Mouse (Mus musculus): ENCODE results near the gene Dtx3.
A peak's percentile ranks its signal among the peaks of the same experiment; 100 is the strongest.

Dtx3 gene

GRCm38 (mm10) chr10:127195328-127196129 lies at the start of gene Dtx3:
Gene Dtx3, minus strand, starts transcription at chr10:127195728.
- DNase-seq, result peak; percentile 72

GRCm38 (mm10) chr10:127238241-127238824 lies 42.8 kb upstream of the Dtx3 start:
- DNase-seq, result no peak

DNA sequence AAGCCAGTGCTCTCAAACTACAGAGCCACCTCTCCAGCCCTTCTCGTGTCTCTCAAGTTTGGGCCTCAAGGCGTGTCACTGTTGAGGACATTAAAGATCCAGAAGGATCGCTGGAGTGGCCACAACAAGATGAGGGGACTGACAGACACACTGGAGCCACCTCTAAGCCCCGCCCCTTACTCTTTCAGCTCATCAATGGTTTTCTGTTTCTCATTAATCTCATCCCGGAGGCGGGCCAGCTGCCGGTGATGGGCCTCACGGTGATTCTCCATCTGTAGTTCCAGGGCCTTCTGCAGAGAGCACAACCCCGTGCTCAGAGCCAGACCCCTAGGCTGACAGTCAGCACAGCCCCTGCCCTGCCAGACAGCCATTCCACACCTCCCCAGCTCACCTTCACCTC lies 41.0 kb upstream of the Dtx3 start:
- no peak for DNase-seq

DNA sequence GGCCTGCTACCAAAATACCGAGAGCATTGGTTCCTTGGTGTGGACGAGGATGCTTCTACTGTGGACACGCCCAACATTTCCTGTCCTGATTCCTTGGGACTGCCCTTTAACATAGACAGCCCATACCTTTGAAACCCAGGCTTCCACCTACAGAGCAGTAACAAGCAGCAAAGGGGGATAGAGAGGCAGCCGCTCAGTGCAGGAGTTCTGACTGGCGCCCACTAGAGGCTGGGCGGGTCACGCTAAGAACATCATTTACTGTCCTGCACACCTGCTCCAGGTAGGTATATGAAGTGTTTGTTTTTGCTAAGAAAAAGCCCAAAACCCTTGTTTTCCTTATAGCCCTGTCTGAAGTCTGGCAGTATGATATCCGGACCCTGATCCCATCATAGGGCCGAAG lies 37.6 kb upstream of the Dtx3 start:
- peak; percentile 70 for DNase-seq

DNA sequence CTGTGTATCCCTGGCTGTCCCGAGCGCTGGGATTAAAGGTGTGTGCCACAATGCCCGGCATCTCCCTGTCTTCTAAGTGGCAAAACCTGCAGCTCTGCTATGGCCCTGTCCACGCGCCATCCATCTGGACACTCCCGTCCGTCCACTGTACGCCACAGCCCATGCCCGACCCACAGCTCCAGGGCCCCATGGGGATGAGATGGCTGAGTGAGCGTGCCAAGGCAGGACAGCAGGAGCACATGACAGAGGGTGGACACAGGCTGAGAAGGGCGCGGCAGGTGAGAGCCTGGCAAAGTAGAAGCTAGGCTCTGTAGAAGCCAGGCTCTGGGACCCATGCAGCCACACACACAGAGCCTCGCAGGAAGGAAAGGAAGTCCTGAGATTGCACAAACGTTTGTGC lies 36.2 kb upstream of the Dtx3 start:
- no peak for DNase-seq

DNA sequence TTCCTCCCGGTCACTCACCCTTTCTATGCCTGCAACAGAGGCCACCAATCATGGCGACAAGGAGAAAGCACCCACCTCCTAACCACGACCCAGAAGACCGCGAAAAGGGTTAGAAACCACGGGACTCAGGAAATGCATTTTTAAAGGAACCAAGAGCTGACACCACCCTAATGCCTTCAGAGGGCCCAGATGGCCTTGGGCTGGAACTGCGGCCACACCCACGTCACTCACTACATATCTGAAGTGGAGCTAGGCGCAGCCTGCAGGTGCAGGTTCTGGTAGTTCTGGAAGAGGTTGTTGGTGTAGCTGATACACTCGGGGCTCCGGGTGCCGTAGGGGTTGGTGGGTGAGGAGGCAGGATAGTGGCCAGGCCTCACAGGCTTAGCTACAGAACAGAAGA lies 35.2 kb upstream of the Dtx3 start:
- peak; percentile 23 for DNase-seq

DNA sequence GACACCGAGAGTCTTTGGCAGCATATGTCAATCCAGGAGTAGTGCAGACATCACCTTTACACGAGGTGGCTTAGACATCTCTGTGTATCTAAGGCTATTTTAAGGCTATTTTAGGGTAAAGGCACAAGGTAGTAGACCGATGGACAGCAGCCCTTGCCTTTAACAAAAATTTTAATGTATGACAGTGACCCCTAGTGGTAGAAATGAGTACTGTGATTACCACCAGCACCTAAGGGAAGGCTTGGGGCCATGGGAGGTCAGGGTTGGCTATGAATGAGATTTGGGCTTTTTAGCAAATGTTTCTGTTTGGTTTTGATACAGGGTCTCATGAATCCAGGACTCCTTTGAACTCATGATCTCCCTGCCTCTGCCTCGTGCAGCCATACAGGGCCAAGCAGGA lies 33.4 kb upstream of the Dtx3 start:
- DNase-seq, result no peak

- DNase-seq, result no peak
Measured at GRCm38 (mm10) chr10:127227163-127227562, 31.6 kb upstream of the Dtx3 start.

DNA sequence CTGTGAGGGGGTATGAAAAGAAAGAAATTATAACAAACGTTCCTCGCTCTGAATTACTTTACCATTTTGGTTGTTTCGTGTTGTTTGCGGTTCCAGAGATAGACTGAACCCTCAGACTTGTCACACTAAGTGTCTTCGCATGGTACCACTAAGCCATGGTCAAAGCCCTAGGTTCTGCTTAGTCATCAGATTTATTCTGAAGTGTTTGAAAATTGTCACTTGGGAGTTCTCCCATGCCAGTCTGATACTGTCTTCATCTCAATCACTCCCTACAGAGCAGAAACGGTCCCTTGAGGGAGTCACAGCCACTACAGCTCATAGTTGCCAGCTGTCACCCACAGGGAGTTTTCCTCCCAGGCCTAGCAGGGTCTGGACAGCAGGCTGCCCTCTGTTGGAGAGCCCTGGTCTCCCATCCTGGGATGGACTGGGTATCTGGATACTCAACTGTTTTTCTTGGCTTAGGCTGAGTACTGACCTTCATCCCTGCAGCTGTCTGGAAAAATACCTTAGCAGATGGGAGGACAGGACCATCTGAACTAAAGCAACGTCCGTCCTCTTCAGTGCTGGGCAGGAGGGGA lies 30.9 kb upstream of the Dtx3 start:
- no peak for DNase-seq

- peak; percentile 32 for DNase-seq
Measured at GRCm38 (mm10) chr10:127225732-127226131, 30.2 kb upstream of the Dtx3 start.

DNA sequence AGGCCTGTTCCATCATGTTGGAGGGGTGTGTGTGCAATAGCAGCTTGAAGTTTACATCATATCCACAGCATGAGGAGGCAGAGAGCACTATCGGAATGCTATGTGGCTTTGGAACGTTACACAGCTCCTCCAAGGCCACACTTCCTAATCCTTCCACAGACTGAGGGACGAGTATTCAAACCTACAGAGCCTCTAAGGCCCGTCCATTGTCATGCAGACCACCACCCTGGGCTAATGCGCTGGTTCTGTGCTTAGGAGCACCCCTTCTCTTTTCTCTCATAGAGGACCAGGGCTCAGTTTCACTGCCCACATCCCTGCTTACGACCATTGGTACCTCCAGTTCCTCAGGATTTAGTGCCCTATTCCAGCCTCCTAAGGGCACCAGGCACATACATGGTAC lies 29.7 kb upstream of the Dtx3 start:
- DNase-seq, result no peak

GRCm38 (mm10) chr10:127218339-127218738 lies 22.8 kb upstream of the Dtx3 start:
- DNase-seq, result no peak

DNA sequence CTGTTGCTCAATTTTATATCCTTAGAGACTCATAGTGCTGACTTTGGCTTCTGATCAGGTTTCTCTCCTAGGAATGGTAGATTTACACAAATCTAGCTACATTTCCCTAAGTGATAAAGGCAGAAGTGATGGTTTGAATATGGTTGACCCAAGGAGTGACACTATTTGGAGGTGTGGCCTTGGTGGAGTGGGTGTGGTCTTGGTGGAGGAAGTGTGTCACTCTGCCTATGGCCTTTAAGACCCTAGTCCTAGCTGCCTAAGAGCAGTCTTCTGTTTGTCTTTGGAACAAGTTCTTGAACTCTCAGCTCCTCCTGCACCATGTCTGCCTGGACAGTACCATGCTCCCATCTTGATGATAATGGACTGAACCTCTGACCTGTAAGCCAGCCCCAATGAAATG lies 21.6 kb upstream of the Dtx3 start:
- DNase-seq, result no peak

DNA sequence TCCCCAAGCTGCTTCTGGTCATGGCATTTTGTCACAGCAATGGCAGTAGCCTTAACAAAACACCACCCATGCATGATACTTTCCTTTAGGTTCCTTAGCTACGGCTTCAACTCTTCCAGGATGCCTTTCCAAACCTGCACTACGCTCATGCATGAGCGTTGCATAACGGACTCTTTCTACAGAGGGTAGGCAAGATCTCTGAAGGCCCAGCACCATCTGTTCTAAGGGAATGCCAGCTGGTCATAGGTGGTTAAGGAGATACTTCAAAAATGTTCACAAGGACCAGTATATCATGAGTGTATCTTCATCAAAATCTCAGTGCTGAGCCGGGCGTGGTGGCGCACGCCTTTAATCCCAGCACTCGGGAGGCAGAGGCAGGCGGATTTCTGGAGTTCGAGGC lies 20.9 kb upstream of the Dtx3 start:
- DNase-seq, result no peak

GRCm38 (mm10) chr10:127214422-127214803 lies 18.9 kb upstream of the Dtx3 start:
- no peak for DNase-seq

- no peak for DNase-seq
Measured at GRCm38 (mm10) chr10:127213704-127214421, 18.3 kb upstream of the Dtx3 start.

DNA sequence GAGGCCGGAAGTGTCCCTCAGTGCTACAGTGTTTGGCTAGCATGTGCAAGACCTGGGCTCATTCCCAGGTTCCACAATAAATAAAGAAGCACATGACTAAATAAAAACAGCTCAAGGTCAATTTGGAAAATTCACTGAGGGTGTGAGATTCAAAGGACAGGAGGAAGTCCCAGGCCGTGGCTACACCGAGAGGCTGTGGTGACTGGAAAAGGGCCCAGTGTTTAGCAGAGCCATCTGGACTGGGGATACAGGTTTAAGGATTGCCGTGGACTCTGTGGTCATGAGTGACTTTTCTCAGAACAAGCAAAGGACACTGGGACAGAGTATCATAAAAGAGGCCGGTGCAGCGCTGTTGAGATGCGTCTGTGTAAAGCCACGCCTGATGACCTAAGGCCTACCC lies 17.7 kb upstream of the Dtx3 start:
- DNase-seq, result no peak

GRCm38 (mm10) chr10:127211414-127211854 lies 15.9 kb upstream of the Dtx3 start, which contains the start of gene Pip4k2c:
Gene Pip4k2c, minus strand, starts transcription at chr10:127211585.
- peak; percentile 95 for DNase-seq

GRCm38 (mm10) chr10:127210961-127211405 lies 15.5 kb upstream of the Dtx3 start:
- no peak for DNase-seq

DNA sequence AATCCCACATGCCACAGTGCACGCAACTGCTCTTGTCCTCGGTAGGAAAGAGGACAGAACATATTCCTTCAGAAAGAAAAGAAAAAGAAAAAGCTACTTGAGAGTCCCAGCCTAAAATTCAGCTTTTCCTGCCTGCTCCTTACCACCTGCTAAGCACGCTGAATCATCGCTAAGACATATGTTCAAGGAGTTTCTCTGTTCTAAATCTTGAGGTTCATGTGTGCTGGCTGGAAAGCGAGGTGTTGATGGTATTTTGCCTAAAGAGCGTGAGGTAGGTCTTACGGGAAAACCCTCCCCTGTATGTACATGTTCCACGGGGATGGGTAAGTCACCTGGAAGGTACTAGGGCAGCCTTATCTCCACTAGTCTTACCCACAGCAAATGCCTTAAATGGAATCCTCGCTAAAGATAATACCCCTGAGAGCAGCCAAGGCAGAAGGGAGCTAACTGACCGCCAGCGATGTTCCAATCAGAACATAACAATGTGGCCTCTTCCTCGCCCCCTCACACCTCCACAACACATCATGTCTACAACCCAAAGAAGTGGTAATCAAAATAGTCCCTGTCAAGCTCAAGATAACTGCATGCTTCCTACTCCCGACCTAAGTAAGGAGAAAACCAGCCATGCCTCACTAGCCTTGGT lies 14.5 kb upstream of the Dtx3 start:
- DNase-seq, result no peak

DNA sequence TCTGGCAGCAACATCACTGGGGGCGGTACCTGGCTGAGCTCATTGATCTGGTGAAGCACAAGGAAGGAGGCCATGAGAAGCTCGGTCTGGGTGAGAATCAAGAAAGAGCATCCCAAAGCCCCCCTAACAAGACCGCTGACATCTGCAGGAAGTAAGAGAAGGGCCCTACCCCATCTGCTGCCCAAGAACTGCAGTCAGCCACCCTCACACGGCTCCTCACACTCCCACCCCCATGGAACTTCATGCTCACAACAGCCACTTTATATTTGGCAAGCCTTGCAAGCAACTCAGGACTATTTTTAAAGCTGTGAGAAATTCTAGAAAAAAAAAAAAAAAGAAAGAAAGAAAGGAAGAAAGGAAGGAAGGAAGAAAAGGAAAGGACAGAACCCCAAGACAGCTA lies 13.4 kb upstream of the Dtx3 start:
- no peak for DNase-seq

DNA sequence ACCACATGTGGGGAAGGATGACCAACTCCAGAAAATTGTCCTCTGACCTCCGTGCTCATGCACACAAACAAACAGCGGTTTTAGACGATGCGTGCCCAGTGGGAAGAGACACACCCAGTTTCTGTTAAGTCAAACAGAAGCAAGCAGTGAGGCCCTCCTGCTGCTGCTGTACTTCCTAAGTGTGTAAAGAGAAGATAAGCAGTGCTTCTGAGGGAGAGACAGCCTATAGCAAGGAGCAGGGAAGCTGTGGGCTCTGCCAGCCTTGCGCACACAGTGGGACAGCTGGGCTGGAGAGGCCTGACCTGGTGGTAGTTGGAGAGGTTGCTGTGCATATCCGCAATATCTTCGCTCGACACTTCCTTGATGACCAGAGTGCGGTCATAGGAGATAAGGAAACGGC lies 9.8 kb upstream of the Dtx3 start:
- DNase-seq, result no peak

GRCm38 (mm10) chr10:127204589-127204988 lies 9.1 kb upstream of the Dtx3 start:
- no peak for DNase-seq

Measured in thymus, postnatal 4 days (tissue).